Mouse (Mus musculus): ENCODE data around the gene Lrguk.

Lrguk gene

GRCm38 (mm10) chr6:34067271-34067670 is 38.0 kb downstream of the Lrguk start:
- DNase-seq, result no peak

GRCm38 (mm10) chr6:34071936-34072335 is 42.7 kb downstream of the Lrguk start:
- DNase-seq, result no peak

- no peak for DNase-seq
Measured at GRCm38 (mm10) chr6:34073931-34074442, 44.7 kb downstream of the Lrguk start.

- no peak for DNase-seq
Measured at GRCm38 (mm10) chr6:34075520-34075919, 46.3 kb downstream of the Lrguk start.

GRCm38 (mm10) chr6:34083471-34083870 is 54.2 kb downstream of the Lrguk start:
- no peak for DNase-seq

- no peak for DNase-seq
Measured at GRCm38 (mm10) chr6:34087701-34088100, 58.5 kb downstream of the Lrguk start.

GRCm38 (mm10) chr6:34088986-34089385 is 59.7 kb downstream of the Lrguk start:
- DNase-seq, result no peak

- no peak for DNase-seq
Measured at GRCm38 (mm10) chr6:34091537-34091936, 62.3 kb downstream of the Lrguk start.

- DNase-seq, result no peak
Measured at GRCm38 (mm10) chr6:34096274-34096673, 67.0 kb downstream of the Lrguk start.

- no peak for DNase-seq
Measured at GRCm38 (mm10) chr6:34096905-34097304, 67.7 kb downstream of the Lrguk start.

DNA sequence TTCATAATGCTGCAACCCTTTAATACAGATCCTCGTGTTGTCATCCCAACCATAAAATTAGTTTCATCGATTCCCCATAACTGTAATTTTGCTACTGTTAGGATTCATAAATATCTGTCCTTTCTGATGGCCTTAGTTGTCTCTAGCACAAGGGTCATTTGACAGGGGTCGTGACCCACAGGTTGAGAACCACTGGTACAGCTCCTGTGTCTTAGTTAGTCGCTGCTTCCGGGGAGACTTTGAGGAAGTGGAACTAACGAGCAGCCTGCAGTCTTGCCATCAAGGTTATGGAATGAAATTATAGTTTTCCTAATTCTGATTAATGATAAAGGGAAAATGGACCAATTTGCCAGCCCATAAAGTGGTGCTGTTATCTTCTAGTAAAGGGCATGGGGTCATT is 70.5 kb downstream of the Lrguk start:
- no peak for DNase-seq

GRCm38 (mm10) chr6:34101531-34102396 is 72.5 kb downstream of the Lrguk start:
- no peak for DNase-seq

GRCm38 (mm10) chr6:34103251-34103920 is 74.1 kb downstream of the Lrguk start:
- DNase-seq, result no peak

GRCm38 (mm10) chr6:34110571-34110970 is 81.3 kb downstream of the Lrguk start:
- DNase-seq, result peak; percentile 44 to 50

DNA sequence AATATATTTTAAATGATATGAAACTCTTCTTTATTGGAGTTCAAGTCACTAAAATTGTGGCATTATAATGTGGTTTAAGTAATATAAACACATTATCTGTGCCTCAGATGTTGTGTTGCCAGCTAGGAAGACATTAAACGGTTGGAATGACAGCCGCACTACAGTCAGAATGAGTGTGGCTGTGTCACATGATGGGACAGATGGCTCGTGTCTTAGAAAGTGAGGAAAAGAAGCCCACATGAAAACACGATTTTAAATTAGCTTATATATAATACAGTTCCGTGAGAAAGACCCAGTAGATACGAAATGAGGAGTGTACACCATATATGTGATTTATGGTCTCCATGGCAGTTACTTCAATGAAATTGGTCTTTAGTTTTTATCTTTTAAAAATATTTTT is 82.2 kb downstream of the Lrguk start:
- no peak for DNase-seq

- no peak for DNase-seq
Measured at GRCm38 (mm10) chr6:34116838-34117478, 87.7 kb downstream of the Lrguk start.

- no peak for DNase-seq
Measured at GRCm38 (mm10) chr6:34124401-34124800, 95.2 kb downstream of the Lrguk start.

DNA sequence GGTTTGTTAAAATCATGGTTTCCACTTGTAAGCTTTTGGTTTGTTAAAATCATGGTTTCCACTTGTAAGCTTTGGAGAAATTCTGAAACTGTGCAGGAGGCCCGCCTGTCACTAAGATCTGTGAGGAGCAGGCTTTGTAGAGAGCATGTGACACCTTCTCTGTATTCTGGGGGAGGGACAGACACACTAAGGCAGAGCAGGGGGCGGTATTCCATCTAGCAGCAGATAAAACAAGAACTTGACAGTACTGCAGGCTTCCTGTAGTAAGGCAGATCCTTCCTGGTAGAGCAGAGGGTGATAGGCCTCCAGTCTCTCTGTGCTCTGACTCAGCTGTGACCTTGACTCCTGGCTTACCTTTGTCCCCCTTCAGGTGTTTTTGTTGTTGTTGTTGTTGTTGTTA is 100.0 kb downstream of the Lrguk start:
- no peak for DNase-seq

GRCm38 (mm10) chr6:34132391-34132790 is 103.1 kb downstream of the Lrguk start:
- DNase-seq, result no peak

DNA sequence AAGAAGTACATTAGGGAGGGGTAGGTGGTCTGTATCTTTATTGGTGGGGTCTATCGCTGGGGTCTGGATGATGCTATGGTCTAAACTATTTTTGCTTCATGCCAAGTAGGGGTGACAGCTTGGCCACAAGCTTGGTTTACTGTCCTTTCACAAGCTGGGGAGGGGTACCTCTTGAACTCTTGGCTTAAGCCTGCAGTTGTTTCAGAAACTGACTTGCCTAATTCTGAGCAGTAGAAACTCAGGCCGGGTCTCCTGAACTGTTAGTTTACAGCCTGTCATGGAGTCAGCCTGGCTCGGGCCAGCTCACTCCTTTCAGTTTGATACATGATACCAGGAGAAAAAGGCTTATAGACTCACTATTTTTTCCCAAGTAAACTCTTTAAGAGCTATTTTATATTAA is 109.1 kb downstream of the Lrguk start:
- DNase-seq, result no peak

- DNase-seq, result no peak
Measured at GRCm38 (mm10) chr6:34142931-34143330, 113.7 kb downstream of the Lrguk start.

DNA sequence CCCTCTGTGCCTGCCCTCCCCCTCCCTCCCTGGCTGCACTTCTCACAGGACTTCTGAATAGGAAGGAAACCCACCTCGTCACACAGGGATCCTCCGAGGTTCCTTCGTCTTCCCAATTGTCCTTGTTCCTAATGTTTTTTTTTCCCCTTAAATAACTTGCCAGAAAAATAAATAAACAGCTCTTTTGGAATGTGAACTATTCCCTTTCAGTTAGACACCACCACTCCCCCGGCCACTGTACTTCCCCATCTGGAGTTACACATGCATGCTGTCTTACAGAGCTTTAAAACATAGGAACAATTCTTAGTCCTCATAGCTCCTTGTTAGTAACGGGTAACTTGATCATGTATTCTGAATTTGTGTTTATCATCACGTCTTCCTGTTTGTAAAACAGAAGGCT is 116.8 kb downstream of the Lrguk start:
- no peak for DNase-seq

DNA sequence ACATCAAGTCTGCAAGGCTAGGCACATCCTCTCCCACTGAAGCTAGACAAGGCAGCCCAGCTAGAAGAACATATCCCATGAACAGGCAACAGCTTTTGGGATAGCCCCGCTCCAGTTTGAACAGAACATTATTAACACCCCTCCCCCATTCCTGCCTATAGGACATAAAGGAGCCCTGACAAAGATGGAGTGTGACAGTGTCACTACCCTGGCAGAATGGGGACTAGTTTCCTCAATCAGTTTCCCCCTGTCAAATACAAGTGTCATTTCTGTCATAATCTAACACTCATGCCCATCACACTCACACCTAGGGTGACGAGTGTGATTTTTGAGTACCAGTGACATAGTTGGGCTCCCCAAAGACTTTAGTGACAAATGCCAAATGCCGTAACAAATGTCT is 118.8 kb downstream of the Lrguk start:
- no peak for DNase-seq

DNA sequence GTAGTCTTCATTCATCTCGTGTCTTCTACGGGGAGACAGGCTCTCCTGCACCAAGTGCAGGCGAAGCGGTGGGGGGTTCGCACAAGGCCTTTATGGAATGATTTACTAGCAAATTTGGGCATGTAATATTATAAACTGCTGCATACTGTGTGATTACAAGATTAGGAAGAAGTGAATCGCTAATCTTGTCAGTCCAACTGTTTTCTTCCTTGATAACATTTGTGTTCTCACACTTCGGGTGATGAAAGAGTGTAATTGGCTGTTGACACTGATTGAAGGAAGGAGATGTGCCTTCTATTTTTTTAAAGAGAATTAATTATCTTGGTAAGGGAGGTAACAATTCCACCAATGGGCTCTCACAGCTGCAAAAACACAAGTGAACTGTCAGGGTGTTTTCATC is 119.4 kb downstream of the Lrguk start:
- no peak for DNase-seq
